Mouse (Mus musculus) hematopoietic stem cell, adult 5-6 weeks (primary cell): ENCODE results near the gene Tm4sf19. TPM values are rescaled to one million over a fixed set of nuclear protein-coding genes. Genes with fewer than 3 reads are reported as not detected.
"Not testable (repeated sequence)": the region's sequence is repeated elsewhere in the genome, so short reads cannot be mapped to it uniquely, and the experiment has no call there.

ENCODE experiments used
- ATAC-seq, 2 experiments: fragments of 125-278 bp in 1 of 2; replicated peaks in 1 of 2; 2 replicates each; pipeline ENCODE4 v1.8.0; 2016 to 2017; ENCODE audit warnings: inconsistent platforms in 2 of 2, mild to moderate bottlenecking in 2 of 2, moderate number of reproducible peaks in 2 of 2, low read depth in 1 of 2, moderate TSS enrichment in 1 of 2; ENCODE audit not compliant: low FRiP score in 2 of 2, poor library complexity in 2 of 2, severe bottlenecking in 2 of 2, insufficient read depth in 1 of 2, low TSS enrichment in 1 of 2
- total RNA-seq: library from RNA; stranded (forward); fragments of 172-1452, 232-1000 nt; gene quantifications from 2 replicates; pipeline ENCODE4 v1.2.3, GENCODE M21; 2017

Gene Tm4sf19
- total RNA-seq, 1 experiment from 2014 or later, result not detected

DNA sequence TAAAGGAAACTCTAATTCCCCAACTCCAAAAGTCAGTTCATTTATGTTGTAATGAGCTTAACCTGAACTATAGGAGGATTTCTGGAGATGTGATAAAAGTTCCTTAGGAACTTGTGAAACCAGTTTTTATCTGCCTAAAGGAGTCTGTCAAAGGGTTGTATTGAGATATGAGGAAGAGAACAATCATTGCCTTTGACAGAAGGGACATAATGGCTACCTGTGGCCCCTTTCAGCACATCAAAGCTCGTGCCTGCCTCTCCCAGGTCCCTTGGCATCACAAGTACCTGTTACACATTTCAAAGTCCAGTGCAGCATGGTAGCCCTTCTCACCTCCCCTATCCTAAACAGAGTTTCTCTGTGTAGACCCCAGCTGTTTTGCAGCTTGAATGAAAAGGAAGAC is 17.2 kb downstream of the Tm4sf19 start:
- no peak for ATAC-seq

DNA sequence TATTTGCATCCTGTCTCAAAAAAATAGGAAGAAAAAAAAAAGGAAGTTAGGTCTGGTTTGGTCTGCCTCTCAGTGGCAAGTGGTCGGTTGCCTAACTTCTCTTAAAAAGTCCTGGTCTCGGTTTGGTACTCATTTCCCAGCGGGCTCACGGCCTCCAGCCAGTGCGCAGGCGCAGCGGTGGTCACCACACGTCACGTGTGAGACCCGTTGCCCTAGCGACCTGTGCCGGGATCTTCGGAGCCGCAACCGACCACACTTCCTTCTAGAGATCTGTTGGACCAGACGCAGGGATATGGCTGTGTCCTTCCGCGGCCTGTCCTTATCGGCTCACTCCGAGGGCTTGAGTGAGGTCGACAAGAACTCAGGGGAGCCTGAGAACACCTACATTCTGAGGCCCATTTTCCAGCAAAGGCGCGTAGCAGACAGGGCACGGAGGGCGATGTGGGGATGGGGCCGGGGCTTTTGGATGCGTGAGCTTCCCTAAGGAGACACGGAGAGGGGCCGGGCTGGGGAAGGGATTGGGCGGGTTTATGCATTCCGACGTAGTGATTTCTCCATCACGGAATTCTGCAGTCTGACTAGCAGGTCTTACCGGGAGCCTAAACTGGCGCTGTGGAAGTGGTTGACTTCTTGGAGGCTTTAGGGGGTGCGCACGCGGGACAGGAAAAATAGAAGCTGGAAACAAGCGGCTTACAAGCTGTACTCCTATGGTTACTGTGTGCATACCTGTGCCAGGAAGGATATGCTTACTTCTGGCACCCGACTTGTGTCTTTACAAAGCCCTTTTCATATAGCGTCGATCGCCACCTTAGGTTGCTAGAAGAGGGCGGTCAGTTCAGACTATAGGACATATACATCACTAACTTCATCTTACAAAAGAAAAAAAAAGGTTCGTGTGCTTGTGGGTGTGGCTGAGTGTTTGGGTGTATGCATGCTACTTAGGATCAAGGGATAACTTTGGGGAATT is 19.5 kb downstream of the Tm4sf19 start, which contains the start of gene Tctex1d2:
Tctex1d2 (plus strand) TSS at position 186 of the 967 bp plus-strand sequence.
- ATAC-seq, result peak; percentile 96 to 99

DNA sequence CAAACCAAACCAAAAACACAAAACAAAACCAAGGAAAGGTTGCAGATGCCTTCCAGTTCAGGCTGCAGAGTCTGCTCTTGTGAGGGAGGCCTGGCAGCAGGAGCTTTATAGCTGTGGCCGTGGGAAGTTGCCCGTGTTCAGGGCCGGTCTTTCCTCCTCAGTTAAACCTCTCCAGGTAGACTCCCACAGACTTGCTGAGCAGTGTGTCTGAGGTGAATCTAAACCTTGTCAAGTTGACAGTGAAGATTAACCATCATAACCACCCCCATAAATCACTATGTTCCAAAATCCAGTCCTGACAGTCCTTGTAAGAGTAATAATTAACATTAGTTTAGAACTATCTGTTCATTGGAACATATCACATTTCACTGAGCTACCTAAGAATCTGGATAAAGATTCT is 27.2 kb downstream of the Tm4sf19 start:
- ATAC-seq, result no peak

DNA sequence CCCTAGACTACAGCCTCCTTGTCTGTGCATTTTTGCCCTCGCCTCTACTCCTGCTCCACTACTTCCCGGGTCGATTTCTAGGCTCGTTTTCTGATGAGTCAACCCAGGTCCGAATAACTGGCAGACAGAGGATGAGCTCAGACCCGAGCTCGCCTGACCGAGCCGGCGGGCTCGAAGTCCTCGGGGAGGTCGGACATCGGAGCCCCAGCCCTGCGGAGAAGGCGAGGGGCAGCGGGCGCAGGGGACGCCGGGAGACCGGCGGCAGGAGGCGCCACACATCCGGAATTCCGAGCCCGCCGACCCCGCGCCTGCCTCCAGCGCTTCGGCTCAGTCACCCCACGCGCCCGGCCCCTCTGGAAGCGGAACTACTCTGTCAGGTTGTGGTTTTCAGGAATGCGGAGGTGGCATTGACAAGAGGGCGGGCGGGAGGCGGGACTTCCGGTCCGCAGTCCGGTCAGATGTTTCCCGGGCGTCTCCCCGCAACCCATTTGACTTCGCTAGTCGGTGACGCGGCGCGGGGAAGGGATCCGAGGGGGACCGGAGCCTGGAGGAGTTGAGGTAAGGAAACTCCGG is 30.3 kb downstream of the Tm4sf19 start, which contains the start of gene Pcyt1a:
Pcyt1a (plus strand) TSS at position 448 of the 573 bp plus-strand sequence.
- peak; percentile 80 to 90 for ATAC-seq

DNA sequence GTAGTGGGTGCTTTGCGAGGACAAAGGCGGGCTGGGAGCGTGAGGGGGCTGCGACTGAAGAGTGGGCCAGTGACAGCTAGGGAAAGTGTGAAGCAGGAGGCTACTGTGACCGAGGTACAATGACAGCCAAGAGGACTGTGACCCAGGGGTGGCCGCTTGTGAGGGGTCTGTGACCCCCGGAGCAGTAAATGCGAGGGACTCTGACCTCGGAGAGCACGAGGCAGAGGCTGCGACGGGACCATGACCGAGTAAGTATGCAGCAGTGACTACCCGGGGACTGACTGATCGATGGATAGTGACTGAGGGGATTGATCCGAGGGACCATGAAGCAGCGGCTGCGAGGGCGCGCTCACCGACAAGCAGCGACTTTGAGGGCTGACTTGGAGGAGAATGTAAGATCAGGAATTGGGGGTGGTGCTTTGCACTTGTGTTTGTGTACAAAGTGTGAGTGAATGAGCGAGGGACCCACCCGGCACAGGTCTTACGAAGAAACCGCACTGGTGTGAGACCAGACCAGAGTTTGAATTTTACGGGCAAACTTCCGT is 30.8 kb downstream of the Tm4sf19 start:
- no peak; a peak in 1 of 4 replicates for ATAC-seq

DNA sequence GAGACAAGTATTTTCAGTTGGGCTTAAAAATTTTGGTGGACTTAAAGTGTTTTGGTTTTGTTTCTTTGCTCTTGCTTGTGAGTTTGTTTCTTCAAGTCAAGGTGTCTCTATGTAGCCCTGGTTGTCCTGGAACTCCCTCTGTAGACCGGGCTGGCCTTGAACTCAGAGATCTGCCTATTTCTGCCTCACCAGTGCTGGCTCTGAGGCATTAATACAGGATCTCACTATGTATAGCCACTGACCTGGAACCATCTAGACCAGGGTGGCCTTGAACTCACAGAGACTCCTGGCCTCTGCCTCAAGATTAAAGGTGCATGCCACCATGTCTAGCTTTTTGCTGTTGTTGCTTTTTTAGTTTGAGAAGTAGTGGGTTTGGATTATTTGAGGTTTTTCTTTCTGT is 31.6 kb downstream of the Tm4sf19 start:
- no peak for ATAC-seq

DNA sequence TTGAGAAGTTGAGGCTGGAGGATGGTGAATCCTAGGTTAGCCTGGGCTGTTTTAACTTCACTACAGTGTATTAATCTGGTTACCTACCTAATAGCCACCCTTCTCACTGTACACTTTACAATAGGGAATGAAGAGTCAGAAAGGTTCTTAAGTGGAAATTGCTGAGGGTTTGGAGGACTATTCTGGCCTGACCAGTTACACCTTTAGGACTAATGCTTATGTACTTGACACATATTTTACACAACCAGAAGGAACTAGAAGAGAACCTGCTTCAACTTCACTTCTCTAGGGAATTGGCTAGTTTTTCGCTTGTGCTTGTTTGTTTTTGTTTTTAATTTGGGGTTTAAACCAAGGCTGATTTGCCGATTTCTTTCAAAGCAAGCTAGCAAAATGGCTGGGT is 32.8 kb downstream of the Tm4sf19 start:
- ATAC-seq, result no peak

DNA sequence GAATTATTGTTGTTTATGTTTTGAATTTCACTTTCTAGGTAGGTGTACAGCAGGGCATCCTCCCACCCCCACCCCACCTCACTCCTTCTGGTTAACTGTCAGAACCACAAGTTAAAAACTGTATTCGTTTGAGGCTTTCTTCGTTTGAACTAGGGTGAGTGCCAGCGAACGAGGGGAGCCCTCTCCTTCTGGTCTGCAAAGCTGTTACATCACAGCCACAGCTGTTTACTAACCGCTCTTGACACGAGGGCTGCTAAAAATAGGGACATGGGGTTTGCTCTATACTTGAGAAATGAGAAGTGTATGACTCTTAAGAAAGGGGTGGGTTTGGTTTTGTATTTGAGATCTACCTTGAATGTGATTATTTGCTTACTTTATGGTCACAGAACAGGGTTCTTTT is 33.8 kb downstream of the Tm4sf19 start:
- ATAC-seq, result peak; percentile 82 to 83

DNA sequence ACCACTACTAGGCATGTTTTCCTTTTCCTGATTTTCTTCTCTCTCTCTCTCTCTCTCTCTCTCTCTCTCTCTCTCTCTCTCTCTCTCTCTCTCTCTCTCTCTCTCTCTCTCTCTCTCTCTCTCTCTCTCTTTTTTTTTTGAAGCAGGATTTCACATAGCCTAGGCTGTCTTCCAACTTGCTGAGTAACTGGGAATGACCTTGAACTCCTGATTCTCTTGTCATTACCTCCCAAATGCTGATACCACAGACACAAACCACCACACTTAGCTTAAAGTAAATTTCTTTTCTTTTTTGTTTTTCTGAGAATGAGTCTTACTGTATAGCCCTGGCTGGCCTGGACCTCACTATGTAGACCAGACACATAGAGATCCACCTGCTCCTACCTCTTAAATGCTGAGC is 34.4 kb downstream of the Tm4sf19 start:
- no peak for ATAC-seq

DNA sequence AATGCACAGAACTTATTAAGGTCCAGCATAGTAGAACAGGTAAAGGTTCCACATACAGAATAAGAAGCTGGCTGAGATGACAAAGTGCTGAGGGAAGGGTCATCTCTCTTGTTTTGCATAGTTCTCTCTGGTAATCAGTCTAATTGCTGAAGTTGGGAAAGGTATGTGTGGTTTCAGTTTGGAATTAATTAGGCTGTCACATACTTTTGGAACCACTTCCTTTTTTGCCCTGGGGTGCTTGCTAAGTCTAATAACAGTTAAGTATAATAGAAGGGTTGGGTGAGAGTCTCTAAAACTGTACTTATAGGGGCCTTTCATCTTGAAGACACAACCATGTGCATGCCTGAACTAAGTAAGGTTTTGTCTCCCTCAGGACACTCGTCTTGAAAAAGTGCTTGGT is 36.4 kb downstream of the Tm4sf19 start:
- no peak for ATAC-seq

DNA sequence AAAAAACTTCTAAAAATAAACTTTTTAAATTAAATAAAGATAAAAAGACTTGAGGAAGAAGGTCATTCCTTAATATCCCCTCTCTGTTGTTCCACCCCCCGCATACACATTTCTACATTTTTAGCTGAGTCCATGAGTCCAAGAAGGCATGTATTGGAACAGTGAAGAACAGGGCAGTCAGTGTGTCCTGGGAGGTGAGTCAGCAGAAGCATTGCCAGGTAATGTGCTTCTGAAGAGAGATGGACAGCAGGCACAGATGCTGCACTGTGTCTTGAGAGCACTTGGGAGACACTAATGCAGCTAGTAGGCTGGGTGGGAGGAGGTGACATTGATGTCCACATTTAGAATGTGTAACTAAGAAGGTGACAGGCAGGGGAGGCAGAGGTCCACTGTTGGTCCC is 37.0 kb downstream of the Tm4sf19 start:
- ATAC-seq, result no peak

DNA sequence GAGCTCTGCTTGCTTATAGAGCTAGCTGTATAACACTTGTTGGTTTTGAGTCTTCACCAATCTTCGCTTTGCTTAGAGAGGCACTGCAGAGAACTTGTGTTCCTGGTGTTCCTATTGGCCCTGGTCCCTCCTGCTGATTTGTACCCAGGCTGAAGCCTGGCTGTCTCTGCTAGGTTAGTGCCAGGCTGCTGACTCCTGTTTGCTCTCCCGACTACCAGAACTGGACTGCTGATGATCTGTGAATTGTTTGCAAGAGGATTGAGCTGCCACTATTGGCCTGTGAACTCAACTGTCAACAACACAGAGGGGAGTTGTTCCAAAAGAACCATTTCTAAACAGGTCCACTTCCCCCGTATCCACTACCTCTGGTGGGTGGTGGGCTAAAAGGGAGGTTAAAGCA is 41.1 kb downstream of the Tm4sf19 start:
- no peak for ATAC-seq

DNA sequence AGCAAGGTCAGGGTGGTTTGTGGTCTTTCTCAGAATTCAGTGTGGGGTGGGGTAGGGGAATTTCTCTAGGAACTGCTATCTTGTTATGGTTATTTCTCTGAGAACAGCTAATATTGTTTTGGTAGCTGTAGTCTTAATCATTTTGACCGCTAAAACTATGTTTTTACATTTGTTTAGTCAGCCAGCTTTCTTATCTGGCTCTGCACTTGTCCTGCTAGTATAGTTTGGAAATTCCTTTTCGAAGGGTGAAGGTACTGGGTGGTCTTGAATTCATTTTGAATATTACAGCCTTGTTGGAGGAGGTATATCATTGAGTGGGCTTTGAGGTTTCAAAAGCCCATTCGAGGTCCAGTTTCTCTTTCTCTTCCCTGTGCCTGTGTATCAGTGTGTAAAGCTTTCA is 44.3 kb downstream of the Tm4sf19 start:
- not testable (repeated sequence) for ATAC-seq

DNA sequence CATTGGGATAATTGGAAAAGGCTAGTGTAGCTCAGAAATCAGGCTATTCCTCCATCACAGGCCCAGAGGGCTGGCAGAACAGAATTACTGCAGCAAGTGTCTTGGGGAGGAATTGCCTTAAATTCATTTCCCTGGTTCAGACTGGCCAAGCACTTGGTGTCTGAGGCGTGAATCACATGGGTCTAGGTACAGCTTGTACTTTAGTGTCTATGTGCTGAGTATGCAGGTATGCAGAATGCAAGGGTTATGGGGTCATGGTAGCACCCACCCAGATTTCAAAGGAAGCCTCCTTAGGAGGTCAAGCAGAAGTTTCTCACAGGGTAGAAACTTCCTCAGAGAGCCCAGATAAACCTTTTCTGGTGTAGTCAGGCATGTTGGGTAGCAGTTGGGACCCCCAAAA is 45.3 kb downstream of the Tm4sf19 start:
- no peak for ATAC-seq

DNA sequence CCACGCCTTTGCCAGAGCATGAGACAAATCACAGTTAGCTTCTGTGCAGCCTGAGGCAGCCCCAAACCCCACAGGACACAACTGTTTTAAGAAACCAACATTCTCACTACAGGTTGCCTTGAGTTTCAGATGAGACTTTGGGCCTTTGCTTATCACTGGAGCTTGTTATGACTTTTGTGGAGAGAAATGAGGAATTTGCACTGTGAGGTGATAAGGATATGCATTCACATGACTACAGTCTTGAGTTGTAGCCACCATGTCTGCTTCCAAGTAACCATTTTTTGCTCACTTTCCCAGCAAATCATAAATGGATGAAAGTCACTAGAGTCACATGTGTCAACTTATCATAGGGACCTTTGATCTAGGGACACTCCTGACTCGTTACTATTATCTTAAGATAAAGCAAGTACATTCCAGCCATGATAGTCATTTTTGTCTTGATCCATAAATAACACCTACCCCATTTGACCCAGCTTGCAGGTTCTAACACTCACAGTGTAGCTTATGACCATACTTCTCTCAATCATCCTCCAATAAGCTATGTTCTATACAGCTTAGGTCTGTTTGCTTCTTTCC is 46.3 kb downstream of the Tm4sf19 start:
- no peak for ATAC-seq

DNA sequence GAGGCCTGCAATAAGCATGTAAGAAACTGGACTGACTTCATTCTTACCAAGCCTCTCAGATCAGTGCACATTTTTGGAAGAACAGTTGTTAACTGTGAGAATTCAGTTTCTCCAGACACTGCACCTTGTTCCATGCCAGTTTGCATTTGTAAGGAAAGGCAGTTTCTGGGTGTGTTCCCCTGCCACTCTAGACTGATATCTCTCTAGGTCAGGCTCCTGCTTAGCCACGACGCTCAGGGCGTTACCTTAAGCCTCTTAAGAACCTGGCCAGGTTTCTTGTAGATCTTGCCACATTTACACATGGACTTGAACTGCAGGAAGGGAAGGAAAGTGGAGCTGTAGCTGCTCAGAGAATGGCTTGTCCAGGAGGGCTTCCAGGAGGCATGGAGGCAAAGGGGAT is 49.4 kb downstream of the Tm4sf19 start:
- no peak for ATAC-seq

DNA sequence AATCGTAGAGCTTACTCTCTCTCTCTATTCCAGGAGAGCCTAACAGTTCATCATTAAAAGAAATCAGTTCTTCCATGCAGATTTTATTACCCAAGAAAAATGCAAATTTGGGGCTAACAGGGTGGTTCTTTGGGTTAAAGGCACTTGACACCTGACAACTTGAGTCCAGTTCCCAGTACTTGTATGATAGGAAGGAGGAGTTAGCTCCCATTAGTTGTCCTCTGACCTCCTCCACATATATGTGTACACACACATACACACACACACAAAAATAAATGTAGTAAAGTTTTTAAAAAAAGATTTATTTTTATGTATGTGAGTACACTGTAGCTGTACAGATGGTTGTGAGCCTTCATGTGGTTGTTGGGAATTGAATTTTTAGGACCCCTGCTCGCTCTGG is 49.8 kb downstream of the Tm4sf19 start:
- no peak for ATAC-seq

DNA sequence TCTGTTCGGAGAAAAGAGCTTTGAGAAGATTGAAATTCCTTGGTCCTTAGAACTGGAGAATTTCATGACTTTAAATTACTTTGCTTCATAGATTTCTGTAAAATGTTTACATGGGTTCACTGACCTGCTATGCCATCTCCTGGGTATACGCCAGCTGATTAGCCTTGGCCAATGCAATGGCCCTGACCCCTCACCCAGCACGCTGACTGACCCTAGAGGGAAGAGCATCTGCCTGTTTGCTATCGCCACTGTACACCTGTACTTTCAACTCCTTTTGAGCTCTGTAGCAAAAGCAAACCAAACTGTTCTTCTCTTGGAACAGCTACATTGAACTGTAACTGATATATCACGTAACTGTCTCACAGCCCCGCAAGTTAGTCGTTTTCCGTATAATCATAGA is 52.8 kb downstream of the Tm4sf19 start:
- no peak for ATAC-seq
